Mouse (Mus musculus) naive thymus-derived CD4-positive, alpha-beta T cell, adult 2 months (primary cell): ENCODE results near the gene Wbp11.
A peak's percentile ranks its signal among the peaks of the same experiment; 100 is the strongest.

Experiments used
- DNase-seq: peaks from one replicate; pipeline ENCODE4 v3.0.0-alpha.2; 2011; ENCODE audit warnings: low read depth

Gene Wbp11

GRCm38 (mm10) chr6:136835352-136835751 lies 7.3 kb upstream of the Wbp11 start, which contains the start of gene Smco3:
Gene Smco3 (minus strand): TSS chr6:136835452.
- DNase-seq: no peak

DNA sequence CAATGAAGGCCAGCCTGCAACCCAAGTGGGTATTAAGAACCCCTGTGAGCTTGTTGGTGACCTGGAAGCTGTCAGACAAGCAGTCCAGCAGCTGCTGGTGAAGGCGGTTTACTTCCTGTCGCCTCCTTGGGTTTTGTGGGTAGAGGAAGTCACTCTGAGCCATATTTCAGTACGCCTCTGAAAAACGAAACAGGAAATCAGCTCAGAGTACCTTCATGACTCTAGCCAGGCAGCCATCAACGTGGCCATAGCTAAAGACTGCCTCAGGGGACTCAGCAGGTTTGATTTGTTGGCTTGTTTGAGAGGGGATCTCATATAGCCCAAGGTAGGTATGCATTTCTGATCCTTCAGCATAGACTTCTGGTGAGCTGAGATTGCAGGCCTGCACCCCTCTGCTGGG lies 3.7 kb upstream of the Wbp11 start:
- peak; percentile 74 for DNase-seq

DNA sequence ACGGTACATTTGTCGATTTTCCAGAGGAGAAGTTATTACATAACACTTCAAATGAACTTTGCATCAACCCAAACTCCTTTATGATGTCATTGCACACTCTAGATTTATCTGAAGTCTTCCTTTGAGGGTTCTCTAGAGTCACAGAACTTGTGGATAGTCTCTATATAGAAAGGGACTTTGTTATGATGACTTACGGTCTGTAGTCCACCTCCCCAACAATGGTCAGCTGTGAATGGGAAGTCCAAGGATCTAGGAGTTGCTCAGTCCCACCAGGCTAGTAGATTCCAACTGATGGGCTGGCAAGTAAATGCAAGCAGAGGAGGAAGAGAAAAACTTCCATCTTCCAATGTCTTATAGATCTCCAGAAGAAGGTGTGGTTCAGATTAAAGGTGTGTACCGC lies 648 bp upstream of the Wbp11 start:
- DNase-seq: no peak

DNA sequence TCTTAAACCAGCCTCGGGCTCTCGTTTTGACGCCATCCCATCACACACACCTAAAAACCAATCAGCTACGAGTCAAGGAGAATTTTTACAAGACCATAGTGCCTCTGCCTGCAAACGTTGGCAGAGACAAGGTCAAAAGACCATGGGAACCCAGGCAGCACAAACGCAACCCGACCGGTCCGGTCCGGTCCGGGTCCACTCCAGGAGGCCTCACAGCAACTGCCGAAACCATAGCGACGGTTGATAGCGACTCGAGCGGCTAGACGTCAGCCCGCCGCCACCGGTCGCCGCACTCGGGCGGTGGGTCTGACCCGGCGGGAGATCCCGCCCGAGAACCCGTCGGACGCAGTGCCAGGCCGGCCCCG lies 535 bp downstream of the Wbp11 start, which contains the start of gene BC049715:
Gene BC049715, plus strand, starts transcription at position 111 of the 365 bp plus-strand sequence.
- peak; percentile 66 for DNase-seq

DNA sequence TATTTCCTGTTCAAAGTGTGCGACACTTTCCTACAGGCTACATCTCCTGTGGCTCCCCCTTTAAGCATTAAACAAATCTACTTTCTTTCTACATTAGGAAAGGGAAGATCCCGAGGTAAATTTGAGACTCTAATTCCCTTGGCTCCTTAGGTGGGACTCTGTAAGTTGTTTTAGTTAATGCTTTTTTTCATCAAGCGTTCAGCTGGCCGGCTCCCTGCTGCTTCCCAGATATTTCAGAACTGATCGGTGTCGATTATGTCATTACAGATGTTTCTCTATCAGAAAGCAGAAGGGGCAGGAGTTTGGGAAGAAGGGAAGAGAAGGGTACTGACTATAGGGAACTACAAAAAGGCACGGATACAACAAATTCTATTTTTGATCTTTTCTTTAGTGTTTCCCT lies 917 bp downstream of the Wbp11 start:
- no peak for DNase-seq

- DNase-seq: no peak
Observed at GRCm38 (mm10) chr6:136824987-136825386, 3.0 kb downstream of the Wbp11 start.

DNA sequence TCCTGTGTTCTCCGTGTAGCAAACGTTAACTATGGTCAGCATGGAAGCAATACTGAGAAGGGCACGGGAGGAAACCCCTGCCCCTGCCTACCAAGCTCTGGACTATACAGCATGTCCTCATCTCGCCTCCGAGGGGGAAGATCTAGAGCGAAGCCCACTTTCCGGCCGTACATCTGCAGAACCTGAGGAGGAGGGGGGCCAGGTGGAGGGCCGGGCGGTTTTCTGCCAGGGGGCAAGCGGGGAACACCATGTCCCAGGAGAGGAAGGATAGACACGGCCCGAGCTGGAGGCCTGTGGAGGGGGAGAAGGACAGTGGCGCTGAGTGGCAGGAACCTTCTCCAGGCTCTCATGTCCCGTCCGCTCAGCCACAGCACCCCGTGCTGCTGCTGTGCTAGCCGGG lies 6.9 kb downstream of the Wbp11 start:
- DNase-seq: no peak

- no peak for DNase-seq
Observed at GRCm38 (mm10) chr6:136820381-136820780, 7.7 kb downstream of the Wbp11 start.

GRCm38 (mm10) chr6:136817549-136817948 lies 10.5 kb downstream of the Wbp11 start:
- no peak for DNase-seq

DNA sequence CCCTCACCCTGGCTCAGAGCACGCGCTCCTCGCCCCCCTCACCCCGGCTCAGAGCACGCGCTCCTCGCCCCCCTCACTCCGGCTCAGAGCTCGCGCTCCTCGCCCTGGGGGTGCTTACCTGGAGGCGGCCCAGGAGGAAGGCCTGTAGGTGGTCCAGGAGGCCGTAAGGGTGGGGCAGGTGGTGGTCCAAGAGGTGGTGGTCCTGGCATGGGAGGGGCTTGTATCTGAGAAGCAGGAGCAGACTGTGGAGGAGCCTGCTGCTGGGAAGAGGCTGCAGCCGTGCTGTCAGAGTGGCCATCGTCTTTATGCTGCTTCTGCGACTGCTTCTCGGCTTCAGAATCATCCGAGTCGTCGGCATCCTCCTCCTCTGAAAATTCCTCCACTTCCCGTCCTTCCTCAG lies 11.2 kb downstream of the Wbp11 start:
- DNase-seq: no peak

- no peak for DNase-seq
Observed at GRCm38 (mm10) chr6:136815381-136815780, 12.7 kb downstream of the Wbp11 start.

- DNase-seq: no peak
Observed at GRCm38 (mm10) chr6:136813117-136813516, 14.9 kb downstream of the Wbp11 start.

DNA sequence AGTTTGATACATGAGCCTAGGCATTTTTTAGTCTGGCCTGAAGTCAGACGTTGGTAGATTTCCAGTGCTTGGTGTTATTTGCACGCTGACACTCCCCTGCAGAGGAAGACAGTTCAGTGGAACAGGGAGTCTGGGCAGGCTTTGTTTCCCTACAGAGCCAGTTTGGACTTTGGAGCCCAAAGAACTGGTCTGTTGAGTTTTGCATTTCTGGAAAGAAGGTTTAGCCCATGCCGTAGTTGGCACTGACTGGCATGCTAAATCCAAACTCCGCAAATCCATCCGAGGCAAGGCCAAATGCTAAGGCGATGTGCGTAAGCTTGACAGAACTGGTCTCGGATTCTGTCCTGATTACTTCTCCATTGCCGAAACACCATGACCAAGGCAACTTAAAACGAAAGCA lies 16.8 kb downstream of the Wbp11 start:
- DNase-seq: no peak

- no peak for DNase-seq
Observed at GRCm38 (mm10) chr6:136809673-136810072, 18.4 kb downstream of the Wbp11 start.

GRCm38 (mm10) chr6:136809077-136809476 lies 19.0 kb downstream of the Wbp11 start:
- DNase-seq: peak; percentile 79

GRCm38 (mm10) chr6:136808631-136809046 lies 19.4 kb downstream of the Wbp11 start:
- peak; percentile 68 for DNase-seq

DNA sequence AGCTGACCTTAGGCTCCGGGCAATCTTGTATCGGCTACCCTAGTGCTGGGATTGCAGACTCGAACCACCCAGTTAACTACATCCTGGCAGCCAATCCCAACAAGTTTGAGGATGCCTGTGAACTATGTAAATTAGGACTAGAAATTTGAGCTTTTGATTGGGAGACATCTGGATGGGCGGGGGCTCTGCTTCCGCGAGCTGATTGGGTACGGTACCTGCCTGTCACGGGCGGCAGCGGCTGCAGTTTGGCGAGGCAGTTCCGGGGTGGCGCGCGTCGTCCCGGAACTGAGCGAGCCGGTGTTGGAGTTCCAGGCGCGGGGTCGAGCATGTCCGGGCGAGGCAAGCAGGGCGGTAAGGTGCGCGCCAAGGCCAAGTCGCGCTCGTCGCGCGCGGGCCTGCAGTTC lies 20.0 kb downstream of the Wbp11 start, which contains the start of gene H2afj:
Gene H2afj, plus strand, starts transcription at position 231 of the 404 bp plus-strand sequence.
- peak; percentile 98 for DNase-seq

DNA sequence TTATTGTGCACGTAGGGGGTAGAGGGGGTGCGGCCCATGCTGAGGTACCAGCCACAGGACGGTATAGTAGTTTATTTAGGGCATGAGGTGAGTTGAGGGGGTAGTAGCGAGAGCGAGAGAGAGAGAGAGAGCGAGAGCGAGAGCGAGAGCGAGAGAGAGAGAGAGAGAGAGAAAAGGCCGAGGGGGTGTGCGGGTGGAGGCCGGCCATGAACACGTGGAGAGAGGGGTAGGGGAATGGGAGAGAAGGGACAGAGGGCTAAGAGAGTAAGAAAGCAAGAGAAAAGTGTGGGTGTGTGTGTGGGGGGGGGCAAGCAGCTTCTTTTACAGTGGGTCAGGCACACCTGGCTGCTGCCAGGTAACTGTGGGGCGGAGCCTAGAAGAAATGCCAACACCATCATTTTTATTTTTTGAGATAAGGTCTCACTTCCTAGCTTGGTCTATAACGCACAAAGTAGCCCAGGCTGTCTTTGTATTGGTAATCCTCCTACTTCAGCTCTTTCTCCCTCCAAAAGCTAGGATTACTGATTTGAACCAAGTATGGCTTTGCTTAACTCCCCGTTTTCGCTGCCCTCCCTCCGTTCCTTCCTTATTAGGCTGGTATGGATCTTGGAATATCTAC lies 20.5 kb downstream of the Wbp11 start:
- no peak for DNase-seq

DNA sequence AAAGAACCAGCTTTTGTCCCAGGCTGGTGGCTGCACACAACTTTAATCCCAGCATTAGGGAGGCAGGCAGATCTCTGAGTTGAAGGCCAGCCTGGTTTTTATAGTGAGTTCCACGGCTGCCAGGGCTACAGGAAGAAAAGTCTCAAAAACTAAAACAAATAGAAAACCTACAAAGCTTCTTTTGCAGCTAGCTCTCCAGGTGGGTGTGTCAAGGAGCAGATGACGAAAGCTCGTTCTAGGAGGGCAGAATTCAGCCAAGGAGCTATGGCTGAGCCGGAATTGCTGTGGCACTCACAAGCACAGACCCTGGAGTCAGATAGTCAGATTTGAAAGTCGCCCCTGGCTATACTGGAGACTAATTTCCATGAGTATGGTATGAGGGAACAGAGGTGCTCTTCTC lies 21.2 kb downstream of the Wbp11 start:
- no peak for DNase-seq

DNA sequence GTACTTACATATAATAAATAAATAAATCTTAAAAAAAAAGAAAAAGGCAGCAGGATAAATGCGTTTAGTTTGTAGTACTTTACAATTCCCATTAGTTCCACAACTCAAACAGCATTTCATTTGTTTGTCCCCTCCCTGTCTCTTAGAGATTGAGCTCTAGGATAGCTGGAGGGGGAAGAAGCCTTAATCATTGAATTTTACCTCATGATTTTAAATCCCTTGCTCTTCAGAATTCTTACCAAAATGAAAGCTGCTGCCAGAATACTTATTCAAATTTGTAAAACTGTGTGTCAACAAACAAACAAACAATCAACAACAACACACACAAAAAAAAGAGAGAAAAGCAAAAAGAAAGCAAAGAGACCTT lies 22.6 kb downstream of the Wbp11 start:
- no peak for DNase-seq

DNA sequence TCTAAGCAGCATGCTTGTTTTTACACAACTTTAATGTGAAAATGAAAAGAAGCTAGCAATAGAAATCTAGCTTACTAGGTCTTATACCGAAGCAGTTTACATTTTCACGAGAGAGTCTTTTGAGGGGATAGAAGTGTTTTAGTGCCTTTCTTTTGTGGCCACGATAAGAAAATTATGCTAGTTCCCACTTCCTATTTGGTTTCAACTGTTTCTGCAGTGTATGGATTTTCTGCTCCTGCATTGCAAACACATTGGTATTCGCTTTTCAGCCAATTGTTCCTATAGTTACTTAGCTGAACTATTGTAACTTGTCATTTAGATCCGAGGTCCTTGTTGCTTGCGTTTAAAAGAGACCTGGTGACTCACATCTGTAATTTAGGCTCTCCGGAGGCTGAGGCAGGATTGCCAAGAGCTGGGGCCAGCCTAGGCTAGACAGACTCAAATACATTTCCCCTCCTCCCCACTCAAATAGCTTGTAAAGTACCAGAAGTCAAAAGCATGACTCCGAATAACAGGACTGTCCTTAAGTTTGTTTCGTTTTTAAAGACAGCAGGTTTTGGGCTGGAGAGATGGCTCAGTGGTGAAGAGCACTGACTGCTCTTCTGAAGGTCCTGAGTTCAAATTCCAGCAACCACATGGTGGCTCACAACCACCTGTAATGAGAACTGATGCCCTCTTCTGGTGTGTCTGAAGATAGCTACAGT lies 23.2 kb downstream of the Wbp11 start:
- DNase-seq: peak; percentile 62

GRCm38 (mm10) chr6:136803739-136804633 lies 24.0 kb downstream of the Wbp11 start, which contains the start of gene Hist4h4:
Gene Hist4h4 (minus strand): TSS chr6:136804415.
- DNase-seq: peak; percentile 94
